15 mouse cellular contexts compared by ENCODE assay signal in the genomic region with DNA sequence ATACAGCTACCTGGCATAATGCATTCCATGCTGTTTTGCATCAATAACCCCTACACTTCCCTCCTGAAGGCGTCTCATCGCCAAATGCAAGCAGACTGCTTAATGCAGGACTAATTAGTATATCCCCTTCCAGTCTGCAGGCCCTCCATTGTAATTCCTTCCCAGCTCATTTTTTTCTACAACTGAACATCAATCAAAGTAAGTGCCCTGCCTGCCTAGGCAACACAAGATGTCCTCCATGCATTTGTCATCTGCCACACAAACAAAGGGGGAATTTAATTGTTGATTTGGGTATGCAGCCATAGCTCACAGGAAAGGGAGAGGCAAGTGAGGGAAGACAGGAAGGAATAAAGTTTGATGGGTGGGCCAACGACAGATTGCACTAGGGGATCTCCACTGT.
DNase-seq lines count a peak whose midpoint lies in the region; ATAC-seq and TF ChIP-seq lines count a peak whose summit lies in the region.
"Had no signal": no experiment of that assay in that cellular context is flagged by ENCODE, and none has a peak within 500 bp of the region (broad histone marks: within the 10 kb centered on the region; RNA-seq: fewer than 3 reads in every experiment).

No protein-coding gene starts in this region.

- no peak overlapping the region for H3K4me3 ChIP-seq in embryonic facial prominence, embryonic 10.5 days
- no peak overlapping the region for H3K4me3 ChIP-seq in hindbrain, embryonic 10.5 days
- H3K4me3 ChIP-seq in midbrain, embryonic 15.5 days, result no peak overlapping the region
- H3K4me3 ChIP-seq: erythroblast, embryonic 14.5 days; heart, embryonic 15.5 days; myocyte; stomach, embryonic 15.5 days had no signal

- no peak for ATAC-seq in midbrain, embryonic 15.5 days (replicated peaks)

- TF ChIP-seq CTCF in brain, embryonic 14.5 days (IDR thresholded peaks at IDR 0.05; ENCODE audit: borderline replicate concordance, extremely low read depth, insufficient read depth, insufficient read length), result no peak

- DNase-seq in brain, embryonic 14.5 days (ENCODE audit: low read depth), result peak; percentile 85
- no peak for DNase-seq in embryonic facial prominence, embryonic 10.5 days (ENCODE audit: low spot score)
- DNase-seq in hindbrain, embryonic 10.5 days (ENCODE audit: low spot score), result no peak
- no peak for DNase-seq in urinary bladder, adult 2 months (ENCODE audit: low spot score)
- DNase-seq in kidney, postnatal 36 days, result no peak
- no peak for DNase-seq in lung, postnatal 36 days
- no peak for DNase-seq in adrenal gland, adult 8-10 months
- DNase-seq: cerebellum, adult 2 months; heart, adult 18-20 months; lung, postnatal 4 days had no signal

- no peaks in the 10 kb centered on the region for H3K36me3 ChIP-seq in embryonic facial prominence, embryonic 10.5 days (replicated peaks)
- H3K36me3 ChIP-seq in hindbrain, embryonic 10.5 days, result no peaks in the 10 kb centered on the region
- H3K36me3 ChIP-seq in midbrain, embryonic 15.5 days (replicated peaks), result no peaks in the 10 kb centered on the region
- H3K36me3 ChIP-seq: heart, embryonic 15.5 days; stomach, embryonic 15.5 days had no signal

- H3K9ac ChIP-seq in midbrain, embryonic 15.5 days, result no peak overlapping the region
- H3K9ac ChIP-seq: heart, embryonic 15.5 days; stomach, embryonic 15.5 days had no signal

- peak overlapping the region; percentile 40; the same call in 1 of the 2 replicates for H3K27ac ChIP-seq in embryonic facial prominence, embryonic 10.5 days (replicated peaks)
- H3K27ac ChIP-seq in hindbrain, embryonic 10.5 days, result peak overlapping the region; percentile 69
- 0 out of 2 replicates have a peak overlapping the region, but pooled peaks have one; percentile 4 for H3K27ac ChIP-seq in midbrain, embryonic 15.5 days
- H3K27ac ChIP-seq: heart, embryonic 15.5 days; stomach, embryonic 15.5 days had no signal

- no peaks in the 10 kb centered on the region for H3K9me3 ChIP-seq in embryonic facial prominence, embryonic 10.5 days
- no peaks in the 10 kb centered on the region for H3K9me3 ChIP-seq in hindbrain, embryonic 10.5 days
- no peaks in the 10 kb centered on the region for H3K9me3 ChIP-seq in midbrain, embryonic 15.5 days
- H3K9me3 ChIP-seq: heart, embryonic 15.5 days; stomach, embryonic 15.5 days had no signal

- no peak overlapping the region for H3K4me2 ChIP-seq in midbrain, embryonic 15.5 days
- H3K4me2 ChIP-seq: heart, embryonic 15.5 days; stomach, embryonic 15.5 days had no signal

- peaks cover 27% of the 10 kb centered on the region for H3K4me1 ChIP-seq in embryonic facial prominence, embryonic 10.5 days
- H3K4me1 ChIP-seq in hindbrain, embryonic 10.5 days (replicated peaks), result peaks cover 32% of the 10 kb centered on the region
- peaks cover 13% of the 10 kb centered on the region for H3K4me1 ChIP-seq in midbrain, embryonic 15.5 days
- H3K4me1 ChIP-seq: heart, embryonic 15.5 days; stomach, embryonic 15.5 days had no signal

- H3K27me3 ChIP-seq in embryonic facial prominence, embryonic 10.5 days (replicated peaks; ENCODE audit: low read depth, poor library complexity, severe bottlenecking), result no peaks in the 10 kb centered on the region
- H3K27me3 ChIP-seq in hindbrain, embryonic 10.5 days (ENCODE audit: insufficient read depth, poor library complexity, severe bottlenecking), result peaks cover 3% of the 10 kb centered on the region
- H3K27me3 ChIP-seq in midbrain, embryonic 15.5 days (replicated peaks), result no peaks in the 10 kb centered on the region
- H3K27me3 ChIP-seq: heart, embryonic 15.5 days; stomach, embryonic 15.5 days had no signal

- no peak for TF ChIP-seq POLR2A in brain, embryonic 14.5 days (IDR thresholded peaks at IDR 0.05; ENCODE audit: borderline replicate concordance, extremely low read depth, insufficient read depth, insufficient read length, poor library complexity, severe bottlenecking)

- 52% methylated on average over 3 of the region's 3 CpGs for WGBS in embryonic facial prominence, embryonic 10.5 days
- 27% methylated on average over 3 of the region's 3 CpGs for WGBS in hindbrain, embryonic 10.5 days
- WGBS in midbrain, embryonic 15.5 days, result 35% methylated on average over 3 of the region's 3 CpGs

Comparison
In these comparisons a context has a peak if more than half of its experiments do, and no peak if none do; other contexts are left out.
1. H3K27ac ChIP-seq: peak in every context shown above with its lines; median percentile 69 in hindbrain, embryonic 10.5 days; 40 in embryonic facial prominence, embryonic 10.5 days; 4 in midbrain, embryonic 15.5 days.